Mouse (Mus musculus) intestine, postnatal 0 days (tissue): Measurements from ENCODE around the gene A4galt. TPM values are rescaled to one million over a fixed set of nuclear protein-coding genes. Genes with fewer than 3 reads are reported as not detected.
A peak's percentile ranks its signal among the peaks of the same experiment; 100 is the strongest.
"Not testable (repeated sequence)": the region's sequence is repeated elsewhere in the genome, so short reads cannot be mapped to it uniquely, and the experiment has no call there.

Source experiments
- ATAC-seq: fragments of 200-750 bp; cut with Nextera tagmentation; 2 replicates; pipeline ENCODE4 v1.8.0; 2017; ENCODE audit warnings: mild to moderate bottlenecking, moderate TSS enrichment, moderate library complexity
- H3K27ac ChIP-seq: fragments of 300-500 bp; sonication (generic); 2 replicates; pipeline ENCODE4 v1.5.1; 2014; ENCODE audit warnings: mild to moderate bottlenecking, low read depth, low read length, moderate library complexity
- H3K27me3 ChIP-seq: fragments of 300-500 bp; sonication (generic); replicated peaks from 2 replicates; pipeline ENCODE4 v1.6.1; 2014; ENCODE audit warnings: low read length, mixed read lengths; ENCODE audit not compliant: control insufficient read depth, insufficient read depth
- H3K36me3 ChIP-seq: fragments of 300-500 bp; sonication (generic); 2 replicates; pipeline ENCODE4 v1.6.1; 2014; ENCODE audit warnings: mild to moderate bottlenecking, moderate library complexity; ENCODE audit not compliant: control insufficient read depth, insufficient read depth
- H3K4me1 ChIP-seq: fragments of 300-500 bp; sonication (generic); replicated peaks from 2 replicates; pipeline ENCODE4 v1.6.1; 2014; ENCODE audit warnings: antibody characterized with exemption, low read length, mixed read lengths; ENCODE audit not compliant: control insufficient read depth, insufficient read depth
- H3K4me2 ChIP-seq: fragments of 300-500 bp; sonication (generic); replicated peaks from 2 replicates; pipeline ENCODE4 v1.6.1; 2014; ENCODE audit warnings: low read depth, mild to moderate bottlenecking, moderate library complexity
- H3K4me3 ChIP-seq: fragments of 300-500 bp; sonication (generic); 2 replicates; pipeline ENCODE4 v1.5.1; 2014; ENCODE audit warnings: low read depth, low read length
- H3K9ac ChIP-seq: fragments of 300-500 bp; sonication (generic); 2 replicates; pipeline ENCODE4 v1.6.1; 2014; ENCODE audit warnings: mild to moderate bottlenecking, low read depth, low read length
- H3K9me3 ChIP-seq: fragments of 300-500 bp; sonication (generic); 2 replicates; pipeline ENCODE4 v1.6.1; 2016; ENCODE audit warnings: mixed run types; ENCODE audit not compliant: control insufficient read depth
- CTCF ChIP-seq: sonication (generic); IDR thresholded peaks from 2 replicates; pipeline ENCODE4 v1.5.1; 2016; ENCODE audit warnings: low read depth, mild to moderate bottlenecking, control low read depth, antibody characterized with exemption, moderate library complexity
- WGBS: fragments of 180-500 bp; shearing (Covaris S2); extraction: QIAGEN DNeasy Blood & Tissue Kit; methylation state at CpG from one replicate; pipeline ENCODE4 v1.1.7; 2014; 5-methylcytosine and 5-hydroxymethylcytosine counted together
- polyA plus RNA-seq: library from polyadenylated mRNA; unstranded; fragments of >200 nt; fragmentation: Nextera tagmentation; extraction: Ambion mirVana; gene quantifications from 2 replicates; pipeline ENCODE4 v1.2.1, GENCODE M21; 2015

Gene A4galt
- polyA plus RNA-seq, 1 experiment from 2014 or later, result 8.6 TPM

DNA sequence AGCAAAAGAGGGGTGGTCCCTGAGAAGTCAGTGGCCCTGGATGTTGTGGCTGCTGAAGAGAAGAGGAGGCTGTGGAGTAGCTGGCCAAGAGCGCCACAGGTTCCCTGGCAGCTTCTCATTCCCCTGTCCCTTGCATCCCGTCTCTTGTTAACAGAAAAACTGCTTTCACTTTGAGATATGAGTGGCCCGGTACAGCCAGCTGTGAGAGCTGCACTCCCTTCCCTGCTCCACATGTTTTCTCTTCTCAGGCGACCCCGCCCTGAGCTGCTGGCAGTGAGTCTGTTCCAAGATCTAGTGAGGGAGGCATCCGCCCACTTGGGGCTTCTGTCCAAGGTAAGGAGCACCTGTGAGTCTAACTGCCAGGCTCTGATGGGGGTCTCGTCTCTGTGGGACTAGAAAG lies 16.9 kb upstream of the A4galt start:
- not testable (repeated sequence) for H3K4me1 ChIP-seq, H3K27ac ChIP-seq, H3K4me3 ChIP-seq, H3K27me3 ChIP-seq, H3K9ac ChIP-seq, H3K9me3 ChIP-seq, ATAC-seq, H3K36me3 ChIP-seq
- WGBS, result 24% methylated on average over 6 of the region's 7 CpGs
- H3K4me2 ChIP-seq, result peak overlapping the region; percentile 35; the same call in 1 of the 2 replicates

DNA sequence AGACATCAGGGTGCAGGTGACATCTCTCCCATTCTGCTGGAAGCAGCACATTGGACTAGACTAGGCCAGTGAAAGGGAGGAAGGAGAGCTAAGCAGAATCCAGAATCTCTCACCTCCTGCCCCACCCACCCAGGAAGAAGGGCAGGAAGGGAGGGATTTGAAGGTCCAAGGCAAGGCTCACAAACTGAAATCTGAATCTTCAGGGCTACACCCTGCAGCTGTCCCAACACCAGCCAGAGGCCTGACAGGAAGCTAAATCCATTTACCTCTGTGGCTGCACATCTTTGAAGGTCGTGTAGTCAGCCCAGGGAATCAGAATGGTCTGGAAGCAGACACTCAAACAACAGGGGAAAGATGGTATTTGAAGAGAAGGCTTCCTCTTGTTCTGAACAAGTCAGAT lies 13.7 kb upstream of the A4galt start:
- WGBS, result 15% methylated on average over 1 of the region's 1 CpGs
- no peak overlapping the region for H3K4me3 ChIP-seq
- H3K27me3 ChIP-seq, result no peaks in the 10 kb centered on the region
- no peaks in the 10 kb centered on the region for H3K36me3 ChIP-seq
- no peak overlapping the region for H3K27ac ChIP-seq
- H3K9me3 ChIP-seq, result no peaks in the 10 kb centered on the region
- H3K4me1 ChIP-seq, result no peaks in the 10 kb centered on the region
- H3K4me2 ChIP-seq, result no peak overlapping the region
- no peak overlapping the region for H3K9ac ChIP-seq
- no peak for TF ChIP-seq CTCF
- ATAC-seq, result no peak

DNA sequence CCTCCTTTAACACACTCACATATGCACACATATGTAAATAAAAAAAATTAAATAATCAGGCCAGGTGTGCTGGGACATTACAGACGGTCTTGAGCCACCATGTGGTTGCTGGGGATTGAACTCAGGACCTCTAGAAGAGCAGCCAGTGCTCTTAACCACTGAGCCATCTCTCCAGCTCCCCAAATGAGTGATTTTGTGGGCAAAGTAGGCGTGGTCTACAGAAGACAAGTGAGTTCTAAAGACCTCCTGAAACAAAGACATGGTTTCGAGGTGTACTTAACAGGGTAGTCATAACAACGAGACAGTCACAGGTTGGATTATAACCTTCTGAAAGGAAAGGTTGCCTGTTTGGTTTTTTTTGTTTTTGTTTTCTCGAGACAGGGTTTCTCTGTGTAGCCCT lies 11.8 kb upstream of the A4galt start:
- Histone ChIP-seq H3K4me1 (no peaks in the 10 kb centered on the region), H3K4me3 (no peak overlapping the region), H3K36me3 (no peaks in the 10 kb centered on the region), H3K9ac (no peak overlapping the region), H3K4me2 (no peak overlapping the region), H3K27me3 (no peaks in the 10 kb centered on the region), H3K9me3 (no peaks in the 10 kb centered on the region), H3K27ac (no peak overlapping the region)
- no peak for ATAC-seq
- TF ChIP-seq CTCF, result no peak
- WGBS, result 81% methylated on average over 5 of the region's 5 CpGs

DNA sequence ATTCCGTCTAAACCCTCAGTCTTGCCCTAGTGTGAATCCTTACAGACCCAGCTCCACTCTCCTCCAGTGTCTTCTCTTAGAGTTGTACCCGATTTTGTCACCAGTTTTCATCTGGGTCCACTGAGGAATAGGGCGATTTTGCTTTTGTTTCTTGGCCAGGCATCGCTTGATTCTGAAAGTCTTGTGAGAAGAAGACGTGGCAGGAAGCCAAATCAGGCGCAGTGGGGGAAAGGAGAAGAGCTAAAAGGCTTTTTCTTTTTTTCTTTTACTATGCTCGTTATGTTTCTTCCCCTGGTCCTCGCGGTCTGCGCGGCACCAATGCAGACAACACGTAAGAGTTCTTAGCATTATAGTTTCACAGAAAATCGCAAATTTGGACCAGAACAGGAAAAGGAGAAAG lies 6.3 kb upstream of the A4galt start:
- H3K27me3 ChIP-seq, result no peaks in the 10 kb centered on the region
- no peak overlapping the region for H3K4me3 ChIP-seq
- H3K4me1 ChIP-seq, result no peaks in the 10 kb centered on the region
- H3K9me3 ChIP-seq, result no peaks in the 10 kb centered on the region
- no peak for TF ChIP-seq CTCF
- ATAC-seq, result no peak
- H3K36me3 ChIP-seq, result no peaks in the 10 kb centered on the region
- 65% methylated on average over 13 of the region's 13 CpGs for WGBS
- no peak overlapping the region for H3K27ac ChIP-seq
- no peak overlapping the region for H3K9ac ChIP-seq
- no peak overlapping the region for H3K4me2 ChIP-seq

DNA sequence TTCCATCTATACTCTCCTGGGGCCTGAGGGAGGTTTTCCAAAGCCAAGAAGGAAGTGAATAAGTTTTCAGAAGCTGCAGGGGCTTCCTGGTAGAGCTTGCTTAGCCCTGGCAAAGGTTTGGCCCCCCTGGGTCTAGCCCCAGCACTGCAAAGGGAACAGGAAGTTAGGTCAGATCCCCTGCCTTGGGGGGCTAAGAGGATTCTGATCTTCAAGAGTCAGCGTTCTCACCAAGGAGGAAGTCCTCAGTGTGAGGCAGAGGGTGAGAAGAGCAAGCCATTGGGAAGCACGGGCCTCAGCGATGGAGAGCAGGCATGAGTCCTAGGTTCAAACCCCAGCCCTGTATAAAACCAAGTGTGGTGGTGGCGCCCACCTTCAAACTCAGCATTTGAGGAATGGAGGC lies 4.9 kb upstream of the A4galt start:
- Histone ChIP-seq H3K36me3 (no peaks in the 10 kb centered on the region), H3K4me1 (no peaks in the 10 kb centered on the region), H3K9ac (no peak overlapping the region), H3K27me3 (peaks cover 8% of the 10 kb centered on the region), H3K4me3 (no peak overlapping the region), H3K27ac (no peak overlapping the region), H3K4me2 (no peak overlapping the region), H3K9me3 (no peaks in the 10 kb centered on the region)
- WGBS, result 85% methylated on average over 4 of the region's 4 CpGs
- no peak for TF ChIP-seq CTCF
- no peak for ATAC-seq

DNA sequence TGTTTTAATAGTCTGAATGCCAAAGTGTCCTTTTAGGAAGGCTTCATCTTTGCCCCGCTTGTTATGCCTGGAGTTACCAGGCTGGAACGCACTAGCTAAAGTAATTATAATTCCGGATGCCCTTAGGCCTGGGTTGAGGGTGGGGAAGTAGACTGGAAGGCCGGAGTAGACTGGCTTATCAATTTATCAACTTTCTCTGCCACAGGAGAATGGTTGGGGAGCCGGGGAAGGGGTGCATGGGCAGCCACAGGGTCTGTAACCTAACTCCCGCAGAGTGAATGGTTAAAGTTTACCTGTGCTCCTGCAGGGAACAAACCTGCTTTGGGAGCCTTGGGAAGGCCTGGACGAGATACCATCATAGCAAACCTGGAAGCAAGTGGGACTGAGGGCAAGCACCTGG lies 4.4 kb upstream of the A4galt start:
- Histone ChIP-seq H3K36me3 (no peaks in the 10 kb centered on the region), H3K9ac (no peak overlapping the region), H3K27me3 (peaks cover 10% of the 10 kb centered on the region), H3K4me1 (no peaks in the 10 kb centered on the region), H3K4me2 (no peak overlapping the region), H3K9me3 (no peaks in the 10 kb centered on the region), H3K27ac (no peak overlapping the region), H3K4me3 (no peak overlapping the region)
- no peak for TF ChIP-seq CTCF
- 81% methylated on average over 7 of the region's 7 CpGs for WGBS
- no peak for ATAC-seq

DNA sequence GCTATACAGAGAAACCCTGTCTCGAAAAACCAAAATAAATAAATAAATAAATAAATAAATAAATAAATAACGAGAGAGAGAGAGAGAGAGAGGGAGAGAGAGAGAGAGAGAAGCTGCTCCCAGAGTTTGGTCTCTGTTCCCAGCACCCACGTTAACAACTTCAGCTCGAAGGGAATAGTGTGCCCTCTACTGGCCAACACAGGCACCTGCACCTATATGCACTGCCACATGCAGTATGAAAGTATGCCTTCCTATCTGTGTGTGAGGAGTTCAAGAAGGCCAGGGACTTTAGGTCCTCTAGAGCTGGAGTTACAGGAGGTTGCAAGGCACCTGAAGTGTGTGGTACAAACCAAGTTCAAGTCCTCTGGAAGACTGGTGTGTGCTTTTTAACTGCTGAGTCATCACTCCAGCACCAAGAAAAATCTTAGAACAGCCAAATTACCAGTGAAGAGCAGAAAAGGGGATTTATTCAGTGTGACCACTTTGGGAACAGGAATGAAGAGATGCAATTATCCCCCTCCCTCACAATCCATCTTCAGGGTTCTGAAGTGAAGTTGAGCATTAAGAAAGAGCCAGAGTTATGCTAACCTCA lies 3.7 kb upstream of the A4galt start:
- Histone ChIP-seq H3K36me3 (no peaks in the 10 kb centered on the region), H3K4me2 (no peak overlapping the region), H3K27me3 (peaks cover 10% of the 10 kb centered on the region), H3K4me3 (no peak overlapping the region), H3K9me3 (no peaks in the 10 kb centered on the region), H3K9ac (no peak overlapping the region), H3K4me1 (no peaks in the 10 kb centered on the region), H3K27ac (no peak overlapping the region)
- ATAC-seq, result no peak
- 93% methylated on average over 4 of the region's 4 CpGs for WGBS
- TF ChIP-seq CTCF, result peak; percentile 47
